Mouse (Mus musculus): ENCODE measurements at regions not wholly inside any gene's neighbourhood (a gene's known extent, or its start where the extent isn't known, plus 50 kb on each side); places are given as distances from the start of the nearest gene placed in this dataset.

DNA sequence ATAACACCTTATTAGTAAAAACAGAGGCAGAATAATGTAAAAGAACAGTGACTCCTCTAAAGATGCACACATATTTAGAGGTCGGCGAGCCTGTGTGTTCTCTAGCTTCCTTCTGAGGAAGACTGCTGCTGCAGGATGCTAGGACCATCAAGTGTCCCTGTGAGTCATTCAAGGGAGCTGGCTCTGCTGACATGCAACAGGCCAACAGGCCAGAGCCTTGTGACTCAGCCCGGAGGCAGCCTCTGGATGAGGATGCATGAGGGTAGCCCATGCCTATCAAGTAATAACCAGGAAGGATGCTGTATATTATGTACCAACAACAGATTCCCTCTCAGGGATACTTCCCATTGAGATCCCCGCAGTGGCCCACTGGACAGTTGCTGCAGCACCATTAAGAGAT is 199.5 kb upstream of the Rasgrp1 start:
- H3ac ChIP-seq (ENCODE audit: control insufficient read depth, insufficient read length, low read depth), result no peak overlapping the region
- no peaks in the 10 kb centered on the region for H3K36me3 ChIP-seq (ENCODE audit: control insufficient read depth, insufficient read depth)
- H3K27me3 ChIP-seq (ENCODE audit: control insufficient read depth, insufficient read depth, insufficient read length), result no peaks in the 10 kb centered on the region
- H3K4me3 ChIP-seq (ENCODE audit: insufficient read depth, poor library complexity, severe bottlenecking), result no peak overlapping the region
- H3K79me2 ChIP-seq (ENCODE audit: control insufficient read depth, insufficient read depth), result no peaks in the 10 kb centered on the region
- TF ChIP-seq FOSL1 (IDR thresholded peaks at IDR 0.05; ENCODE audit: insufficient read depth, low read length, poor library complexity, severe bottlenecking) (peak; percentile 86), USF1 (IDR thresholded peaks at IDR 0.05; ENCODE audit: low read depth) (peak; percentile 14), MYOD1 (IDR thresholded peaks at IDR 0.05; ENCODE audit: control insufficient read depth, insufficient read length, low read depth) (peak; percentile 21), CTCF (IDR thresholded peaks at IDR 0.05; ENCODE audit: control insufficient read depth, insufficient read depth, insufficient read length) (no peak), CEBPB (IDR thresholded peaks at IDR 0.05; ENCODE audit: low read depth) (no peak), MYOG (IDR thresholded peaks at IDR 0.05; ENCODE audit: control insufficient read depth, extremely low read depth, insufficient read length) (no peak), MAX (IDR thresholded peaks at IDR 0.05) (peak; percentile 86)
- H3K79me3 ChIP-seq (ENCODE audit: low read depth), result no peaks in the 10 kb centered on the region

DNA sequence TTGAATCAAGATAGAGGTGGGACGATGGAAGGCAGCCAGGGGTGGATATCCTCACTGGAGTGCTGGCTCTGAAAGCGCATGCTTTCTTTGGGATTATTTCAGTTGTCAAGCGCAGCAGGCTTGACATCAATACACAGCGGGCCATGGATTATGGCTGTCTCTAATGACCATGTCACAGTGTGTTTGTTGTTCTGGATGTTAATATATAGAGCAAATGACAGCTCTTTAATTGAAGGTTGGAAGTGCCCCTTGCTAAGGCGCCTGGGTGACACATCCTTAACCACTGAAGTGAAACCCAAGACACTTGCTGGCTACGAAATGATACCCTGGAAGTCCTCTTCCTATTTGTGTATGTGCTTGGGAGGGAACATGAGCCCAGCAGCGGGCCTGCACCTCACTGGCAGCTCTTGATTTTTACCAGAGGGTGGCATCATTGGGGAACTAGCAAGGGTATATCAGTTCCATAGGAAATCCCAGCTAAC is 200.5 kb upstream of the Rasgrp1 start:
- Histone ChIP-seq H3K36me3 (ENCODE audit: control insufficient read depth, insufficient read depth) (no peaks in the 10 kb centered on the region), H3K79me3 (ENCODE audit: low read depth) (no peaks in the 10 kb centered on the region), H3K79me2 (ENCODE audit: control insufficient read depth, insufficient read depth) (no peaks in the 10 kb centered on the region), H3ac (ENCODE audit: control insufficient read depth, insufficient read length, low read depth) (no peak overlapping the region), H3K4me3 (ENCODE audit: insufficient read depth, poor library complexity, severe bottlenecking) (no peak overlapping the region), H3K27me3 (ENCODE audit: control insufficient read depth, insufficient read depth, insufficient read length) (no peaks in the 10 kb centered on the region)
- TF ChIP-seq MAX (IDR thresholded peaks at IDR 0.05) (peak; percentile 62), MYOG (IDR thresholded peaks at IDR 0.05; ENCODE audit: control insufficient read depth, extremely low read depth, insufficient read length) (no peak), FOSL1 (IDR thresholded peaks at IDR 0.05; ENCODE audit: insufficient read depth, low read length, poor library complexity, severe bottlenecking) (peak; percentile 4), CTCF (IDR thresholded peaks at IDR 0.05; ENCODE audit: control insufficient read depth, insufficient read depth, insufficient read length) (peak; percentile 31), MYOD1 (IDR thresholded peaks at IDR 0.05; ENCODE audit: control insufficient read depth, insufficient read length, low read depth) (no peak), CEBPB (IDR thresholded peaks at IDR 0.05; ENCODE audit: low read depth) (no peak), USF1 (IDR thresholded peaks at IDR 0.05; ENCODE audit: low read depth) (no peak)

DNA sequence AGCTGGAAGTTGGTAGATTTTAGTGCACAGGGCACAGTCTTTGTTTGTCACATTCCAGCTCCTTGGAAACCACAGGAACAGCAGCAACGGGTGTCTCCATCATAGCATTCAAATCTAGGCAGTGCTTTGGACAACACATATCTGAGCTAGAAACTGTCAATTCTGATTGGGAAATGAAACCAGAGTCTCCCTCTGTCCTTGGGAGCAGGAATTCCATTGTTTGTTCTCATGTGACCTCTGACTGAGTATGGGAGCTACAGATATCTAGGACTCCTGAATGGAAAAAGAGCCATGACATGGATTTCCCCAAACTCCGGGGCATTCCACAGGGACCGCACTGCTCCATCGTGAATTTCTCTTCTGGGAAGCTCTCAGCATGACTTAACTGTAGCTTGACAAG is 205.5 kb upstream of the Rasgrp1 start:
- TF ChIP-seq MAX (IDR thresholded peaks at IDR 0.05) (no peak), MYOG (IDR thresholded peaks at IDR 0.05; ENCODE audit: control insufficient read depth, extremely low read depth, insufficient read length) (no peak)
- no peak overlapping the region for H3ac ChIP-seq (ENCODE audit: control insufficient read depth, insufficient read length, low read depth)
- H3K27me3 ChIP-seq (ENCODE audit: control insufficient read depth, insufficient read depth, insufficient read length), result no peaks in the 10 kb centered on the region
- H3K79me3 ChIP-seq (ENCODE audit: low read depth), result no peaks in the 10 kb centered on the region
- H3K79me2 ChIP-seq (ENCODE audit: control insufficient read depth, insufficient read depth), result no peaks in the 10 kb centered on the region
- no peaks in the 10 kb centered on the region for H3K36me3 ChIP-seq (ENCODE audit: control insufficient read depth, insufficient read depth)
- H3K4me3 ChIP-seq (ENCODE audit: insufficient read depth, poor library complexity, severe bottlenecking), result no peak overlapping the region

DNA sequence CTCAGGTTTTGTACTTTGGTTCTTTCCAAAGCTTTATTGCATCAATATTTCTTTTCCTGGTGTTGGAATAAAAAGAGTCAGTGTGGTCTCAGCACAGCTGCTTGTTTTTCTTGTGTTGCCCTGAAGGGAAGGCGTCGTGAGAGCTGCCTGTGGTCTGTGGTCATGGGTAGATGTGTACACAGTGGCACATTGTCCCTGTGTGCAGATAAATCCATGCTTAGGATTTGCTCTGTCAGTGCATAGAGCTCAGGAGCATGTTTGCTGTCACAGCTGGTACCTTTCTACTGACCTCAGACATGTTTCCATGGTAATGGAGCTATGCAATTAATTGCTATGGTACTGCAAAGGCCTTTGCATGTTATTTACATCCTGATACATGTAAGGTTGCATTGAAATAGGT is 213.5 kb upstream of the Rasgrp1 start:
- TF ChIP-seq CEBPB (IDR thresholded peaks at IDR 0.05; ENCODE audit: low read depth) (no peak), FOSL1 (IDR thresholded peaks at IDR 0.05; ENCODE audit: insufficient read depth, low read length, poor library complexity, severe bottlenecking) (no peak), MYOD1 (IDR thresholded peaks at IDR 0.05; ENCODE audit: control insufficient read depth, insufficient read length, low read depth) (peak; percentile 12), MAX (IDR thresholded peaks at IDR 0.05) (no peak)
- no peak overlapping the region for H3K4me3 ChIP-seq (ENCODE audit: insufficient read depth, poor library complexity, severe bottlenecking)
- no peaks in the 10 kb centered on the region for H3K79me2 ChIP-seq (ENCODE audit: control insufficient read depth, insufficient read depth)
- H3K79me3 ChIP-seq (ENCODE audit: low read depth), result no peaks in the 10 kb centered on the region
- H3K36me3 ChIP-seq (ENCODE audit: control insufficient read depth, insufficient read depth), result no peaks in the 10 kb centered on the region
- no peak overlapping the region for H3ac ChIP-seq (ENCODE audit: control insufficient read depth, insufficient read length, low read depth)
- H3K27me3 ChIP-seq (ENCODE audit: control insufficient read depth, insufficient read depth, insufficient read length), result no peaks in the 10 kb centered on the region

DNA sequence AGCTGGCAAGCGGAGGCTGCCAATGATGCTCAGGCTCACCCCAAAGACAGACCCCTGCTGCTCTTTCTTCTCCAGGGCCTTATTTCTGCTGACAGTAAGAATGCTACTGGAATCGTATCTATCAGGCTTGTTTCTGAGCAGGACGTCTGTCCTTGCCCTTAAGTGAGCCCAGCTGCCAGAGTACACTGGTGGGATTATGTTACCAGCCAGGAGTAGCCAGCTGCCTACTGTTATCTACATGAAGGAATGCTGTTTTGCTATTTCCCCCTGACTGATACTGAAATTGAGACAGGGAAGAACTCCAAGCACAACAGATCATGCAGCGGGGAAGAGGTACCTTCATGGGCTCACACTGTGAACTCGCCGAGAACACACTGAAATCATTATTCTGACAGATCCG is 228.2 kb upstream of the Rasgrp1 start:
- Histone ChIP-seq H3ac (ENCODE audit: control insufficient read depth, insufficient read length, low read depth) (no peak overlapping the region), H3K79me2 (ENCODE audit: control insufficient read depth, insufficient read depth) (no peaks in the 10 kb centered on the region), H3K36me3 (ENCODE audit: control insufficient read depth, insufficient read depth) (no peaks in the 10 kb centered on the region), H3K27me3 (ENCODE audit: control insufficient read depth, insufficient read depth, insufficient read length) (no peaks in the 10 kb centered on the region), H3K4me3 (ENCODE audit: insufficient read depth, poor library complexity, severe bottlenecking) (no peak overlapping the region), H3K79me3 (ENCODE audit: low read depth) (no peaks in the 10 kb centered on the region)
- TF ChIP-seq MYOG (IDR thresholded peaks at IDR 0.05; ENCODE audit: control insufficient read depth, extremely low read depth, insufficient read length) (no peak), FOSL1 (IDR thresholded peaks at IDR 0.05; ENCODE audit: insufficient read depth, low read length, poor library complexity, severe bottlenecking) (no peak), MAX (IDR thresholded peaks at IDR 0.05) (no peak), MYOD1 (IDR thresholded peaks at IDR 0.05; ENCODE audit: control insufficient read depth, insufficient read length, low read depth) (no peak), CEBPB (IDR thresholded peaks at IDR 0.05; ENCODE audit: low read depth) (no peak), CTCF (IDR thresholded peaks at IDR 0.05; ENCODE audit: control insufficient read depth, insufficient read depth, insufficient read length) (no peak), USF1 (IDR thresholded peaks at IDR 0.05; ENCODE audit: low read depth) (no peak)

DNA sequence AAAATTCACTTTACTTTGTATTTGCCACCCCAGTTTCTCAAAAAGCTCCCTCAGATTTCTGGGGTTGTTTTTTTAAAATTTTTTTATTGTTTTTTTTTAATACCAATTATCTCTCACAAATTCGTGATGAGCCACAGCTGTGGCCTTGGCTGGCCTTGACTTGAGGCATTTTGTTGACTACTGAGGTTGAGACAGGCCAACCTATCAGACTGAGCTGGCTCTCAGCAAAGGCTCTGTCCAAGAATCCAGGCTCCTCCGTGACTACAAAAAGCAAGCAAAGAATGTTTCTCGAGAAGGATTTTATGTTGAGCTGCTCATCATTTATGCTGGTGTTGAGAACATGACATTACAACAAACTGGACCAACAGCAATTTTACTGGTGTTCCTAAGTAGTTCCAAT is 244.6 kb upstream of the Rasgrp1 start:
- no peak overlapping the region for H3K4me3 ChIP-seq (ENCODE audit: insufficient read depth, poor library complexity, severe bottlenecking)
- H3K27me3 ChIP-seq (ENCODE audit: control insufficient read depth, insufficient read depth, insufficient read length), result no peaks in the 10 kb centered on the region
- H3ac ChIP-seq (ENCODE audit: control insufficient read depth, insufficient read length, low read depth), result no peak overlapping the region
- H3K79me3 ChIP-seq (ENCODE audit: low read depth), result no peaks in the 10 kb centered on the region
- H3K36me3 ChIP-seq (ENCODE audit: control insufficient read depth, insufficient read depth), result no peaks in the 10 kb centered on the region
- no peak for TF ChIP-seq USF1 (IDR thresholded peaks at IDR 0.05; ENCODE audit: low read depth)
- TF ChIP-seq MYOD1 (IDR thresholded peaks at IDR 0.05; ENCODE audit: control insufficient read depth, insufficient read length, low read depth), result no peak
- no peak for TF ChIP-seq FOSL1 (IDR thresholded peaks at IDR 0.05; ENCODE audit: insufficient read depth, low read length, poor library complexity, severe bottlenecking)
- TF ChIP-seq MYOG (IDR thresholded peaks at IDR 0.05; ENCODE audit: control insufficient read depth, extremely low read depth, insufficient read length), result no peak
- TF ChIP-seq MAX (IDR thresholded peaks at IDR 0.05), result no peak
- no peak for TF ChIP-seq CEBPB (IDR thresholded peaks at IDR 0.05; ENCODE audit: low read depth)
- TF ChIP-seq CTCF (IDR thresholded peaks at IDR 0.05; ENCODE audit: control insufficient read depth, insufficient read depth, insufficient read length), result no peak
- no peaks in the 10 kb centered on the region for H3K79me2 ChIP-seq (ENCODE audit: control insufficient read depth, insufficient read depth)

Data from C2C12 (cell line).